Mouse (Mus musculus) megakaryocyte, embryonic 14.5 days (primary cell): ENCODE measurements at regions not wholly inside any gene's neighbourhood (a gene's known extent, or its start where the extent isn't known, plus 50 kb on each side); places are given as distances from the start of the nearest gene placed in this dataset.

ENCODE experiments used
- H3K27me3 ChIP-seq: replicated peaks from 2 replicates; pipeline ENCODE3; 2012; ENCODE audit warnings: inconsistent platforms
- H3K36me3 ChIP-seq: replicated peaks from 2 replicates; pipeline ENCODE3; 2012; ENCODE audit warnings: low read length, inconsistent platforms, mixed read lengths
- H3K4me1 ChIP-seq: 2 replicates; pipeline ENCODE4 v1.6.1; 2012; ENCODE audit warnings: inconsistent platforms
- H3K4me3 ChIP-seq: replicated peaks from 2 replicates; pipeline ENCODE3; 2012; ENCODE audit warnings: moderate library complexity, mild to moderate bottlenecking, inconsistent platforms
- H3K9me3 ChIP-seq: 2 replicates; pipeline ENCODE4 v1.6.1; 2012; ENCODE audit warnings: inconsistent platforms
- FLI1 ChIP-seq: IDR thresholded peaks from 2 replicates; pipeline ENCODE4 v1.6.1; 2012; ENCODE audit warnings: low read length, inconsistent platforms, mixed read lengths
- GATA1 ChIP-seq: IDR thresholded peaks from 3 replicates; pipeline ENCODE4 v1.6.1; 2012; ENCODE audit warnings: mixed read lengths, low read length, inconsistent platforms, borderline replicate concordance

DNA sequence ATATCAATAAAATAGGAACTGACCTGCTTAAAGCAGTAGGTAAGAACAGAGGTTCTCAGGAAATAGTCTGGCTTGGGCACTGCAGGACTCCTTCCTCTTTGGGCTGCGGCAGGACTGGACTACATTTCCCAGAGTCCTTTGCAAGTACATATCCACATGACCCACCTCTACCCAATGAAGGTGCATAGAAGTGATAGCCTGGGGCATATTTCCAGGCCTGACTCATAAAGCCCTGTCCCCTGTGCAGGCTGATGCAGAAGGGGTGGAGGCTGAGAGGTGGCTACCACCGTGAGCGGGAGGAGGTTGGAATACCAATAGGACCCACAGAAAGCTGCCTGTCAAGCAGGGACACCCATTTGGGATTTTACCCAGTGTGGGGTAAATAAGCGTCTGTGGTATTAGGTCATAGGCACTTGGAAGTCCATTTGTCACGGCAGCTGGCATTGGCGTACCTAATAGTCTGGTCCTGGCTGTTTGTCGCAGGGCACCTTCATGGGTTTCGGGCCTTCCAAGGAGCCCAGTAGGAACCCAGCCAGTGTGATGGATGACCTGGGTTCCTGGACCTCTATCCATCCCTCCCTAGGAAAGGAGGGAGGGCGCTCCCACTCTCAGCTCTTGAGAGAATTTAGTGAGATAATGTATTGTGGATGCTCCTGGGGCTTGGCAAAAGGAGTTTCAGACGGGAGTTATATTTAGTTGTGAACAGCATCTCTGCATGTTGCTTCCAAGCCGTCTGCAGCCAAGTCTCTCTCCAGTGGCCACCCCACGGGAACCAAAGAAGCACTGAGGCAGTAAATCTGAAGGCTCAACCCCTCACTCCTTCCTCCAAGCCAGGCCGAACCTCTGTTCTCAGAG lies 146.8 kb upstream of the Med13l start:
- no peaks in the 10 kb centered on the region for H3K36me3 ChIP-seq
- no peak overlapping the region for H3K4me3 ChIP-seq
- peaks cover 9% of the 10 kb centered on the region; the same call in 1 of the 2 replicates for H3K4me1 ChIP-seq
- peaks cover 24% of the 10 kb centered on the region for H3K27me3 ChIP-seq
- TF ChIP-seq GATA1 (no peak), FLI1 (no peak)
- peaks cover 17% of the 10 kb centered on the region for H3K9me3 ChIP-seq

DNA sequence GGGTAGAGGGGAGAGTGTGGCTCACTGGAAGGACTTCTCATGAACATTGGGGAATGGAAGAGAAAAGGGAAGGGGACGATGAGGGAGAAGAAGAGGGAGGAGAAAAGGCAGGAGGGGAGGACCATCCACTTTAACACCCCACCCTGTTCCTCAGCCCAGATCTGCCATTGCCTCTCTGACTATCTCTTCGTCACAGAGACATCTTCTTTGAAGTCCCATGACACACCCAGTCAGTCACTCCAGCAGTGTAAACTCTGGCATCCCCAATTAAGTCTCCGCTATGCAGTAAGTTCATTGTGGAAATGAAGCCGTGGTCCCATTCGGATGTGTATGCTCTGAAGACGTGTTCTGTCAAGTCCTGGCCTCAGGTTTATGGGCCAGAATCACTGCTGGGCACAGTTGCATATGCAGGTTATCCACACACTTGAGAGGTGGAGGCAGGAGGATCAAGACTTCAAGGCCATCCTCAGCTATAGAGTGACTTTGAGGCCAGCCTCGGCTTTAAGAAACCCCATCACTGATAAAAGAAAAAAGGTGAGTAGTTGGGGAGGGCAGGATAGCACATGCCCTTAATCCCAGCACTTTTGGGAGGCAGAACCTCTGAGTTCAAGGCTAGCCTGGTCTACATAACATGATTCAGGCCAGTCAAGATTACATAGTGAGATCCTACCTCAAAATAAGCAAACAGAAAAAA lies 141.0 kb upstream of the Med13l start:
- Histone ChIP-seq H3K9me3 (peaks cover 17% of the 10 kb centered on the region), H3K4me1 (peaks cover 15% of the 10 kb centered on the region), H3K36me3 (no peaks in the 10 kb centered on the region), H3K27me3 (peaks cover 46% of the 10 kb centered on the region), H3K4me3 (no peak overlapping the region)
- TF ChIP-seq GATA1 (no peak), FLI1 (no peak)

DNA sequence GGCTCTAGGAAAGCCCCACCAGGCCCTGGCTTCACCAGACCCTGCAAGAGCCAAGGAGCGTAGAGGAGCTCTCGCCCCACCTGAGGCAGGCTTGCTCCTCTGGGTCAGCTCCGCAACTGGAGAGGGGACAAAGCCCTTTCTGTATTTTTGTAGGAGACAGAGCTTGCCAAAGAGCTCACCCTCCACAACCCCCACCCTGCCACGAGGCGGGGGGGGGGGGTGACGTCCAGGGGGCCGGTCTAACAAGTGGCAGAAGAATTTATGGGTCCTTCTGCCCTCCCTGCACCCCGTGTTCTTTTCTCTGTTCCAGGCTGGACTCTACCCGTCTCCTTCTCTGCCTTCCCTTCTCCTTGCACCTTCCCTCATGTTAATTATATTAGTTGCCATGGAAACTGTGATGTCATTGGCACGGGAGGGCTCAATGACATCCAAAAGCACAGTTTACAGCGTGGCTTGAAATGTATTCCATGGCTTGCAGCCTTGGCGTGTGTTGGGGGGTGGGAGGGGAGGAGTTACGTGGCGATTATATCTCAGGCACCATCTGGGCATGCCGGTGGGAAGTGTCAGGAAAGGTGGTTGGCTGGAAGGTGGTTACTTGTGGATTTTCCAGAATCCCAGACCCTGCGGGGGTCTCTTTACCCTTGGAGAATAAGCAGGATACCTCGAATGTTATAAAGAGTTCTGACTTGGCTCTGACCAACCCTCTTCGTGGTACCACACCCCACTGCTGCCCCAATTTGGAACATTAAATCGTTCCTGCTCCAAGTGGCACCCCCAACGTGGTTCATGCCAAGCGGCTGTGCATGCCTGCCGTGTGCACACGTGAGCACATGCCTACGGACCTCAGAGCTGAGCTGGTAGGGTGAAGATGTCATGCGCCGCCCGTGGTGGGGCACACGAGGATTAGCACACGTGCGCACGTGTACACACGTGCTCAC lies 138.3 kb upstream of the Med13l start:
- TF ChIP-seq GATA1: no peak
- TF ChIP-seq FLI1: no peak
- H3K36me3 ChIP-seq: no peaks in the 10 kb centered on the region
- H3K4me3 ChIP-seq: peak overlapping the region; percentile 19
- H3K9me3 ChIP-seq: peaks cover 1% of the 10 kb centered on the region; the same call in 1 of the 2 replicates
- peaks cover 33% of the 10 kb centered on the region for H3K4me1 ChIP-seq
- H3K27me3 ChIP-seq: peaks cover 54% of the 10 kb centered on the region

DNA sequence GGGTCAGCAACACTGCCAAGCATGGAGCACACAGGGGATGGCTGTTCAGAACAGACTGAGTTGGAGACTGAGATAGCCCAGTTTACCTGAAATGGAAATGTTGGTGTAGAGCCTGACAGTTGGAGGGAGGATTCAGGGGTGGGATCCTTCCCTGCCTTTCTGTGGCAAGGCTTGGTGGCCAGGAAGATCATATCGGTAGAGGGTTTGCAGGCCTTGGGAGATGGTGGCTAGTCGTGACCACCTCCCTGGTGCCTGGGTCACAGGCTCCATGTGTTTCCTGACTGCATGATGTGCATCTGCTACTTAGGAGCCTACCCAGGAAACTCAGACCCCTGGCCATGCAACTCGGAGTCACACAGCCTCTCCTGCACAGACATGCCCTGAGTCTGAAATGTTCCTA lies 136.3 kb upstream of the Med13l start:
- H3K36me3 ChIP-seq: no peaks in the 10 kb centered on the region
- no peak overlapping the region for H3K4me3 ChIP-seq
- H3K9me3 ChIP-seq: no peaks in the 10 kb centered on the region
- TF ChIP-seq GATA1: no peak
- TF ChIP-seq FLI1: no peak
- peaks cover 33% of the 10 kb centered on the region for H3K4me1 ChIP-seq
- H3K27me3 ChIP-seq: peaks cover 64% of the 10 kb centered on the region

DNA sequence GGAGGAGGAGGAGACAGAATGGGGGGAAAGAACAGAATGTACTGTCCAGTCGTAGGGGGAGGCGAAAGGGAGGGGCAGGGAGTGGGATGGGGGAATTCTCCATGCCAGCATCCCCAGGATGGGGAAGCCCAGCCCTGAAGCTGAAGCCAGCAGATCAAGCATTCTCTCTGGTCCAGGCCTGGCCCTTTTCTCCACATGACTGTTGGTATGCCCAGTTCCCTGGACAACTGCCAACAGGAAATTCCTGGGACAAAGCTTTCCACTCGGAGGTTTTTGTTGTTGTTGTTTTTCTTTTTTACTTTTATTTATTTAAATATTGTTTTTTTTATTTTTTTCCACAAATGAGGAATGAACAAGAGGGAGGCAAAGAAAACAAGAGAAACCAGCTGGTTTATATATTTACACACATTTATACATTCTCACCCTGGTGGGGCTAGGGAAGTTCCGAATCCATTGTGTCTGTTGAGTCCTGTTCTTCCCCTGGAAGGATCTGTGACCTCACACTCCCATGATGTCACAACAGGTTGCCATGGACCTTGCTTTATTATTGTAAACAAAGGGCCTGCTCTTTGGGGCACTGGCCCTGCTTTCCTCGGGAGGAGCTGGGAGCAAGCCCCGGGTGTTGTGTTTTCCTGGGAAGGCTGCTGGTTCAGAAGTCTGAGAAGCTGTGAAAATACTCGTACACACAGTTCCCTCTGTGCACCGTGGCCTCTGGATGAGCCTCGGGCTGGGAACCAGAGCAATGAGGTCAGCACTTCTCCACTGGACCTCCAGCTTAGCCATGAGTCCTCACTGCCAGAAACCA lies 135.5 kb upstream of the Med13l start:
- peaks cover 61% of the 10 kb centered on the region for H3K27me3 ChIP-seq

DNA sequence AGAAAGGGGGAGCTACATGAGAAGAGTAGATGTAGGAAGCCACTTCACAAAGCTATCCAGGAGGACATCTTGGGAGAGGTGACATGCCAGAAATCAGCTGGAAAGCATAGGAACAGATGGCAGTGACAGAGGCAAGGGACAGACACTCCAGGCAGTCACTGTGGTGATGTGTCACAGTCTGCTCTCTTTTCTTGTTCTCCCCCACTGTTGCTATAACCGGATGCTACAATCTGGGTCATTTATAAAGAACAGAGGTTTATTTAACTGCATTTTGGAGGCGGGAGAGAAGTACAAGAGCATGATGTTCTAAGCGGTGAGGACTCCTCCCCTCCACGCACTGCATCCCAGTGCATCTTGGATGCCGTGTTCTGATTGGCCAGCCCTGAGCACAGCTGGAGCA lies 133.8 kb upstream of the Med13l start:
- H3K27me3 ChIP-seq: peaks cover 63% of the 10 kb centered on the region
- TF ChIP-seq FLI1 (no peak), GATA1 (no peak)
- peaks cover 33% of the 10 kb centered on the region for H3K4me1 ChIP-seq
- H3K9me3 ChIP-seq: peaks cover 18% of the 10 kb centered on the region
- peak overlapping the region; percentile 33 for H3K4me3 ChIP-seq
- H3K36me3 ChIP-seq: no peaks in the 10 kb centered on the region

More for the DNA sequence above, 135.5 kb upstream of the Med13l start:
- Histone ChIP-seq H3K36me3 (no peaks in the 10 kb centered on the region), H3K9me3 (peaks cover 5% of the 10 kb centered on the region), H3K4me3 (no peak overlapping the region), H3K4me1 (peaks cover 33% of the 10 kb centered on the region)
- TF ChIP-seq FLI1 (no peak), GATA1 (no peak)

DNA sequence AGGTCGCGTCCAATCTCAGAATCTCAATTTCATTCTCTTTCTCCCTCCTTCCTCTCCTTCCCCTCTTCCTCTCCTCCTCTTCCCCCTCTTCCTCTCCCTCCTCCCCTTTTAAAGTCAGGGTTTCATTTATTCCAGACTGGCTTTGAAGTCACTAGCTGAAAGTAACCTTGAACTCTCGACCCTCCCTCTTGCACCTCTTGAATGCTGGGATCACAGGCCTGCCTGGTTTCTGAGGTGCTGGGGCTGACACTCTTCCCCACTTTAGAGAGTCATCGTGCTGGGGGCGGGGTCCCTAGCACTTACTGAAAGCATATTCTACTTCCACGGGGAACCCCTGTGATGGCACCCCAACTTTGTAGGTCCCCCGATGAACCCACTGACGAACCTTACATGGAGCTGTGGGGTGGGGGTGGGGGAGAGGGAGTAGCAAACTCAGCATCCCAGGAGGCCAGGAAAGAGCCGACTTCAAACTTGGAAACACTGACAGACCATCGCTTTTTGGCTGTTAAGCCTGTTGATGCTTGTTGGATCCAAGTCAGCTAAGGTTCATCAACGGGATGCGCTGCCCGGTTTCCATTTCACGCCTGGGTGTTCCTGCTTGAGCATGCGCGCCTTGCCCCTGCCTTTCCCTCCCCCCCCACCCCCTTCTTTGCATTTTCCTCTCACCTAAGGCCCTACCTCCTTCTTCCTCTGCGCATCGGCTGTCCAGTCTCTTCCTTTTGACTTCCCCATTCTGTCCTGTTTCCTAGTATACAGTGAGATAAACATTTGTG lies 132.0 kb upstream of the Med13l start:
- no peak overlapping the region for H3K4me3 ChIP-seq
- H3K4me1 ChIP-seq: peaks cover 32% of the 10 kb centered on the region
- no peaks in the 10 kb centered on the region for H3K36me3 ChIP-seq
- TF ChIP-seq FLI1 (no peak), GATA1 (no peak)
- H3K9me3 ChIP-seq: peaks cover 20% of the 10 kb centered on the region
- H3K27me3 ChIP-seq: peaks cover 49% of the 10 kb centered on the region

DNA sequence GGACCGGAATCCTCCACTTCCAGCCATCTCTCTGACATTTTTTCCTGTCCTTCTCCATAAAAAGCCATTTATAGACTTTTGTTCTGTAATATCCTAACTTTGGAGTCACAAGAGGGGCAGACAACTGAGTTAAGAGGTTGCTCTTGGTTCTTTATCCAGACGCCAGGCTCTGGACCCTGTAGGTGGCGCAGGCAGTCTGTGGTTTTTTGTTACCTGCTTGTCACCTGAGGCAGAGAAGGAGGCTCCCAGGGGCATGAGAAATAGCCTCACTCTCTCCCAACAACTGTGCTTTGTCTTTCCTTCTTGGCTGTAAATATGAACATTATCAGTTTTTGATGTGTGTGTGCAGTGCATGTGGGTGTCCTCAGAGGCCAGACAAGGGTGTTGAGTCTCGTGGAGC lies 126.9 kb upstream of the Med13l start:
- TF ChIP-seq FLI1: no peak
- no peak for TF ChIP-seq GATA1
- H3K4me1 ChIP-seq: peaks cover 26% of the 10 kb centered on the region
- no peaks in the 10 kb centered on the region for H3K36me3 ChIP-seq
- peaks cover 31% of the 10 kb centered on the region for H3K9me3 ChIP-seq
- H3K27me3 ChIP-seq: peaks cover 44% of the 10 kb centered on the region
- no peak overlapping the region for H3K4me3 ChIP-seq
